Mouse (Mus musculus) intestine, postnatal 0 days (tissue): Measurements from ENCODE around the gene Acap1. TPM values are rescaled to one million over a fixed set of nuclear protein-coding genes. Genes with fewer than 3 reads are reported as not detected.
"Not testable (repeated sequence)": the region's sequence is repeated elsewhere in the genome, so short reads cannot be mapped to it uniquely, and the experiment has no call there.

Source experiments
- ATAC-seq: fragments of 200-750 bp; cut with Nextera tagmentation; 2 replicates; pipeline ENCODE4 v1.8.0; 2017; ENCODE audit warnings: mild to moderate bottlenecking, moderate TSS enrichment, moderate library complexity
- H3K27ac ChIP-seq: fragments of 300-500 bp; sonication (generic); 2 replicates; pipeline ENCODE4 v1.5.1; 2014; ENCODE audit warnings: mild to moderate bottlenecking, low read depth, low read length, moderate library complexity
- H3K27me3 ChIP-seq: fragments of 300-500 bp; sonication (generic); replicated peaks from 2 replicates; pipeline ENCODE4 v1.6.1; 2014; ENCODE audit warnings: low read length, mixed read lengths; ENCODE audit not compliant: control insufficient read depth, insufficient read depth
- H3K36me3 ChIP-seq: fragments of 300-500 bp; sonication (generic); 2 replicates; pipeline ENCODE4 v1.6.1; 2014; ENCODE audit warnings: mild to moderate bottlenecking, moderate library complexity; ENCODE audit not compliant: control insufficient read depth, insufficient read depth
- H3K4me1 ChIP-seq: fragments of 300-500 bp; sonication (generic); replicated peaks from 2 replicates; pipeline ENCODE4 v1.6.1; 2014; ENCODE audit warnings: antibody characterized with exemption, low read length, mixed read lengths; ENCODE audit not compliant: control insufficient read depth, insufficient read depth
- H3K4me2 ChIP-seq: fragments of 300-500 bp; sonication (generic); replicated peaks from 2 replicates; pipeline ENCODE4 v1.6.1; 2014; ENCODE audit warnings: low read depth, mild to moderate bottlenecking, moderate library complexity
- H3K4me3 ChIP-seq: fragments of 300-500 bp; sonication (generic); 2 replicates; pipeline ENCODE4 v1.5.1; 2014; ENCODE audit warnings: low read depth, low read length
- H3K9ac ChIP-seq: fragments of 300-500 bp; sonication (generic); 2 replicates; pipeline ENCODE4 v1.6.1; 2014; ENCODE audit warnings: mild to moderate bottlenecking, low read depth, low read length
- H3K9me3 ChIP-seq: fragments of 300-500 bp; sonication (generic); 2 replicates; pipeline ENCODE4 v1.6.1; 2016; ENCODE audit warnings: mixed run types; ENCODE audit not compliant: control insufficient read depth
- CTCF ChIP-seq: sonication (generic); IDR thresholded peaks from 2 replicates; pipeline ENCODE4 v1.5.1; 2016; ENCODE audit warnings: low read depth, mild to moderate bottlenecking, control low read depth, antibody characterized with exemption, moderate library complexity
- WGBS: fragments of 180-500 bp; shearing (Covaris S2); extraction: QIAGEN DNeasy Blood & Tissue Kit; methylation state at CpG from one replicate; pipeline ENCODE4 v1.1.7; 2014; 5-methylcytosine and 5-hydroxymethylcytosine counted together
- polyA plus RNA-seq: library from polyadenylated mRNA; unstranded; fragments of >200 nt; fragmentation: Nextera tagmentation; extraction: Ambion mirVana; gene quantifications from 2 replicates; pipeline ENCODE4 v1.2.1, GENCODE M21; 2015

Gene Acap1
- polyA plus RNA-seq, 1 experiment from 2014 or later = 1.1 TPM

DNA sequence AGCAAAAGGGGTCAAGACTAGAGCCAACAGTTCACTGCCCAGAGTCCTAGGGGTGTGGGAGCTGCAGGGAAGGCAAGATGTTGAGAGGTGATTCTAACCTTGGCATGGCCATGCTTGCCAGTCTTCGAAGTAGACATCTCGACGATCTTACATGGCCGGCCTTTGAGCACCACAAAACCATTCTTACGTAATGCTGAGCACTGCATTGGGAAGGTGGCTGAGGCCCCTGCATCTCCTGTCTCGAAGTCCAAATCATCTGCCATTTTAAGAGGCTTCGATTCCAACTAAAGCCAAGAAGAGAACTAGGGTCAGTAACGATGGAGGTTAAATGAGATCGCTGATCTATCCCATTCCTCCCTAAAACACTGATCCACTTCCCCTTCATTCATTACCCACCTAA, 23.7 kb upstream of the Acap1 start:
- WGBS = 59% methylated on average over 9 of the region's 9 CpGs
- Histone ChIP-seq H3K36me3 (peaks cover 37% of the 10 kb centered on the region), H3K27me3 (no peaks in the 10 kb centered on the region), H3K9me3 (no peaks in the 10 kb centered on the region), H3K27ac (peak overlapping the region; percentile 11; the same call in 1 of the 2 replicates), H3K4me3 (peak overlapping the region; percentile 70), H3K9ac (no peak overlapping the region), H3K4me1 (0 out of 2 replicates have a peak, but pooled peaks cover 5% of the 10 kb centered on the region), H3K4me2 (peak overlapping the region; percentile 94)
- ATAC-seq = no peak
- TF ChIP-seq CTCF = no peak

DNA sequence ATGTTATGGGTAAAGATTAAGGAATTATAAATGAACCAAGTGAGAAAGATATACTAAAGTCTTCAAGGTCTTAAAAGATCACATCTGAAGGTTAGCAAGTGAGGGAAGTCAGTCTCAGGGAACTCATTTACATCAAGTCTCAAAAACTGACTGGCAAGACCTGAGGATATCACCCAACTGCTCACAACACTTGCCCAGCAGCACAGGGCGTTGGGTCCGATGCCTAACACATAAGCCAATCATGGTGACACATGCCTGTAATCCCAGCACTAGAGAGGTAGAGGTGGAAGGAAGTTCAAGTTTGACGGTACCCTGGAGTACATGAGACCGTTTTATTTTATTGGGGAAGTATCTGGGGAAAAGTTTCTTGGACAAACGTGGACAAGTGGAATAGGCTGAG, 22.8 kb upstream of the Acap1 start:
- Histone ChIP-seq H3K27ac (no peak overlapping the region), H3K36me3 (peaks cover 41% of the 10 kb centered on the region), H3K9me3 (no peaks in the 10 kb centered on the region), H3K4me2 (no peak overlapping the region), H3K27me3 (no peaks in the 10 kb centered on the region), H3K4me3 (no peak overlapping the region), H3K9ac (no peak overlapping the region), H3K4me1 (0 out of 2 replicates have a peak, but pooled peaks cover 5% of the 10 kb centered on the region)
- WGBS = 68% methylated on average over 5 of the region's 5 CpGs
- ATAC-seq = no peak
- TF ChIP-seq CTCF = no peak

DNA sequence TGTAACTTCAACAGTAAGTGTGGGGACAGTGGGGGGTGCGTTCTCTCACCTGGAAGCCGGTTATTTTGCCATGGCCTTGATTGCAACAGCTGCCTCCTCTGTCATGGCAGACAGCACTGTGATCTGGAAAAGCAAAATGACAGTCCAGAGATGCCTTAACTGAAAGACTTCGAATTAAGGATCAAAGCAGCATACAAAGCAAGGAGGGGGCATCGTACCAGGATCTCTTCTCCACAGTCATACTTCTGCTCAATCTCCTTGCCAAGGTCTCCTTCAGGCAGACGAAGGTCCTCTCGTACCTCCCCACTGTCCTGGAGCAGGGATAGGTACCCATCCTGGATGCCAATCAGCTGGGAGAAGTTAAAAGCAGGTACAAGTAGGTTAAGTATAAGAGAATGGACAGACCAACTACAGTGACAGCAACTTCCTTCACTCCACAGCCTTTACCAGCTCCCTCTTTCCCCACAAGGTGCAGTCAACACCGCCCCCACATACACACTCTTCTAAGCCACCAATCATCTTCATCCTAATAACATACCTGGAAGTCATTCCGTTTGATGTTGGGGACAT, 22.1 kb upstream of the Acap1 start:
- Histone ChIP-seq H3K4me1 (0 out of 2 replicates have a peak, but pooled peaks cover 5% of the 10 kb centered on the region), H3K36me3 (peaks cover 47% of the 10 kb centered on the region), H3K27ac (no peak overlapping the region; the same call in 1 of the 2 replicates), H3K4me3 (no peak overlapping the region), H3K4me2 (no peak overlapping the region), H3K27me3 (no peaks in the 10 kb centered on the region), H3K9me3 (no peaks in the 10 kb centered on the region), H3K9ac (no peak overlapping the region)
- no peak for TF ChIP-seq CTCF
- ATAC-seq = no peak
- 81% methylated on average over 8 of the region's 8 CpGs for WGBS

DNA sequence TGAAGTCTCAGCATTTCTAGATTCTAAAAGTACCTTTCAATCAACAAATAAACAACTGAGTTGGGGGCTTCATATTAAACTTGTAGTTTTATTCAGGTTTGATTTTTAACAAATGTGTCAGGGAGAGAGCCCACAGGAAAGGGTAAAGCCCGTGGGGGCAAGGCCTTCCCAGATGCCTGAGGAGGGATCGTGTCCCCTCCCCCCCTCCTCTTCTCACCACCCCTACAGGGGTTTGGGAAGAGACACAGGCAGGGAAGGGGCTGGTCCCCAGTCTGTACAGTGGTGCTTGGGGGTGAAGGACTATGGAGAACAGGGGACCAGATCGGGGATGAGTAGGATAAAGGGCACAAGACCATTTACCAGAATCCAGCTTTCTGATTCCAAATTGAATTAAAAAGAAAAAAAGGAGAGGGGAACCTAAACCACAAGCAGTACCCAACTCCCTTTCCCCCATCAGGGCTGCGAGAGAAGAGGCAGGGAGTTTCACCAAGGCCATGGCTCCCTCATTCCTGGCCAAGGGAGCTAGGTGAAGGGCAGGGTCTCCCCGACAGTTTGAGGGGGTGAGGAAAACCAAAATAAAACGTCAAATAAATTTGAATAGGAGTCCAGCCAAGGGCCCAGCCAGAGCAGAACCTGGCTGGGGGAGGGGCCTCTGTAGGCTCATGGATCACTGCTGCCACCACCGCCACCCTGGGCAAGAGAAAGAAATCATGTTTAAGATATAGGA, 21.5 kb upstream of the Acap1 start:
- not testable (repeated sequence) for ATAC-seq, H3K9ac ChIP-seq, H3K9me3 ChIP-seq, H3K27ac ChIP-seq, H3K4me1 ChIP-seq, H3K4me2 ChIP-seq, H3K27me3 ChIP-seq, H3K4me3 ChIP-seq
- H3K36me3 ChIP-seq = peaks cover 53% of the 10 kb centered on the region
- 59% methylated on average over 7 of the region's 7 CpGs for WGBS

DNA sequence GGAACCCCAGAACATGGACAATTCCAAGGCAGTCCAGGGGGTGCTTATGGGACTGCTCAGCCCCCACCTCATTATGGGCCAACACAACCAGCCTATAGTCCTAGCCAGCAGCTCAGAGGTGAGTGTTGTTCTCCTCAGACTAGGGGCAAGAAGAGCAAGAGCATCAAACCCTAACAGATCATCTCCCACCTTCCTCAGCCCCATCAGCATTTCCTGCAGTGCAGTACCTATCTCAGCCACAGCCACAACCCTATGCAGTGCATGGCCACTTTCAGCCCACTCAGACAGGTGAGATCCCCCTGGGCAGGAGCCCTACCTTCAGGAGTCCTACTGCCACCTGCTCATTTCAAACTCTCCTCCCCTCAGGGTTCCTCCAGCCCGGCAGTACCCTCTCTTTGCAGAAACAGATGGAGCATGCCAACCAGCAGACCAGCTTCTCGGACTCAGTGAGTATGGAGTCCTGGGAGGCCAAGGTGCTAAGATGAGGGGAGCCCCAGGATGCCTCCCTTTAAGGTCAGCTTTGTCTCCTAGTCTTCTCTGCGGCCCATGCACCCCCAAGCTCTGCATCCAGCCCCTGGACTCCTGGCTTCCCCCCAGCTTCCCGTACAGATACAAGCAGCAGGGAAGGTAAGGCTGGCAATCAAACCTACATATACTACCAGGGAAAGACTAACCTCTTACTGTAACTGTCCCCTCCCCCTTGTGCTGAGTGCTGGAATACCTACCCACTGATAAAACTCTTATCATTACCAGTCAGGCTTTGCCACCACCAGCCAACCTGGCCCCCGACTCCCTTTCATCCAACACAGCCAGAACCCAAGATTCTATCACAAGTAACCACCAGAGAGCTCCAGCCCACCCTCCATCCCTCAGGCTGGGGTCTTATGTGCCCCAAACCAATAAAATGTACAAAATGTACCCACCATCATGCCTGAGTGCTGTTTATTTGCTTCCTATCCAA, 20.6 kb upstream of the Acap1 start:
- Histone ChIP-seq H3K4me1 (0 out of 2 replicates have a peak, but pooled peaks cover 5% of the 10 kb centered on the region), H3K9ac (no peak overlapping the region), H3K27me3 (no peaks in the 10 kb centered on the region), H3K9me3 (no peaks in the 10 kb centered on the region), H3K4me2 (0 out of 2 replicates have a peak overlapping the region, but pooled peaks have one; percentile 91), H3K27ac (no peak overlapping the region), H3K4me3 (no peak overlapping the region), H3K36me3 (peaks cover 62% of the 10 kb centered on the region)
- ATAC-seq = no peak
- no peak for TF ChIP-seq CTCF
- whole genome bisulfite sequencing = 59% methylated on average over 5 of the region's 5 CpGs
